Mouse (Mus musculus) natural killer cell, adult 2 months (primary cell): ENCODE measurements around the gene Gab1.
A peak's percentile ranks its signal among the peaks of the same experiment; 100 is the strongest.

Experiments used
- DNase-seq, 2 experiments: peaks; one replicate each; pipeline ENCODE4 v3.0.0; 2022; ENCODE audit warnings: low spot score in 2 of 2

The Gab1 gene

GRCm38 (mm10) chr8:80845284-80845683 is 35.0 kb downstream of the Gab1 start:
- DNase-seq, result no peak

GRCm38 (mm10) chr8:80843744-80844434 is 36.4 kb downstream of the Gab1 start:
- no peak for DNase-seq

- no peak for DNase-seq
Observed at GRCm38 (mm10) chr8:80842514-80842913, 37.8 kb downstream of the Gab1 start.

GRCm38 (mm10) chr8:80840090-80840489 is 40.2 kb downstream of the Gab1 start:
- DNase-seq, result no peak

- DNase-seq, result no peak
Observed at GRCm38 (mm10) chr8:80838199-80838598, 42.1 kb downstream of the Gab1 start.

DNA sequence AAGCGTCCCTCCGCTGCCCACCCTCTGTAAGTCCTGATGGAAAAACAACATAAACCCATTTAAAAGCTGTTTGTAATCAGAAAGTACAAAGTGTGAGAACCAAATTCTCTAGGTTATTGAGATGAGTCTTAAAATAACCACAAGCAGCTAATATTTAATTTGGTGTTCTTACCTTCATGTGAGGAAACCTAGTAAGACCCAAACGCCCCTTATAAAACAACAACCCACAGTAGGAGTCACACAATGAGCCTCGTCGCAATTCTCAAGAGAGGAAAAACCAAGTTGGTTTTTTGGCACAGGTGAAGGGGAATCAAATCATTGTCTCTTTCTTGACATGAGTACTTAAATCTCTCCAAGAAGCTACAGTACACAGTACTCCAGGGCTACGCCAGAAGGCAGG is 44.9 kb downstream of the Gab1 start:
- no peak for DNase-seq

DNA sequence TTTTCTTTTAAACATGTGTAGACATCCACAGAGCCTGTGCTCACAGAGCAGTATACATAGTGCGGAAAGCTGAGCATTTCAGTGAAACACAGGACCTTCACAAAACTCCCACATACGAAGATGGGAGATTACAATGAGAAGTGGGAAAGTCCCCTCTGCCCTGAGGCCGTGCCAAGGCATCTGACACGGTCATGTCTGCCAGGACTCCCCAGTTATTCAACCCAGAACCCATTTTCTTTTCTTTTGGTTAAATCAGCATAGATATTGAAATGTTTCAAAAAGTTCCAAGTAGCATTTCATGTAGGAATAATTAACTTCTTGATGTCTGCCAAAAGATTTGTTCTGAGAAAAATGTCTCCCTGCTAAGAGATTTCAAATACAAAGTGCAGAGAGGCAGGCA is 45.9 kb downstream of the Gab1 start:
- DNase-seq, result no peak

GRCm38 (mm10) chr8:80832534-80832933 is 47.8 kb downstream of the Gab1 start:
- no peak for DNase-seq

GRCm38 (mm10) chr8:80831876-80832524 is 48.3 kb downstream of the Gab1 start:
- DNase-seq, result no peak

- no peak for DNase-seq
Observed at GRCm38 (mm10) chr8:80830724-80831566, 49.4 kb downstream of the Gab1 start.

- DNase-seq, result no peak
Observed at GRCm38 (mm10) chr8:80830141-80830540, 50.2 kb downstream of the Gab1 start.

- no peak for DNase-seq
Observed at GRCm38 (mm10) chr8:80826996-80827395, 53.3 kb downstream of the Gab1 start.

DNA sequence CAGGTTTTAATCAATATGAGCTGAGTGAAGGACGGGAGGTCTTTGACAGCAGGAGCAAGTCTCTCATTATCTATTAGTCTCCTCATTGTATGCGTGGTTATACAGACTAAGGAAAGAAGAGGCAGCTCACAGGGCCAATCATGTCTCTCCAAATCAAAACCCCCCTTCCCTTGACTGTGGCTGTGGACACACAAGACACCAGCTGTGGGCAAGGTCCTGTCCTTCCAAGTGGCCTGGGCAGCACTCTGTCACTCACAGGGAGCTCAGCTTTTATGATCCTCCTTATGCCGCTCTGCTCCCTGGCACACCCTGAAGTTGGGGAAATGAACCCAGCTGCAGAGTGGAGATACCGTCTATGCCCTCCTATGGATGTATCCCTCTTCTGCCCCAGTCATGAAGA is 55.2 kb downstream of the Gab1 start:
- no peak for DNase-seq

- DNase-seq, result no peak
Observed at GRCm38 (mm10) chr8:80824426-80824825, 55.9 kb downstream of the Gab1 start.

GRCm38 (mm10) chr8:80823250-80823649 is 57.1 kb downstream of the Gab1 start:
- DNase-seq, result no peak

DNA sequence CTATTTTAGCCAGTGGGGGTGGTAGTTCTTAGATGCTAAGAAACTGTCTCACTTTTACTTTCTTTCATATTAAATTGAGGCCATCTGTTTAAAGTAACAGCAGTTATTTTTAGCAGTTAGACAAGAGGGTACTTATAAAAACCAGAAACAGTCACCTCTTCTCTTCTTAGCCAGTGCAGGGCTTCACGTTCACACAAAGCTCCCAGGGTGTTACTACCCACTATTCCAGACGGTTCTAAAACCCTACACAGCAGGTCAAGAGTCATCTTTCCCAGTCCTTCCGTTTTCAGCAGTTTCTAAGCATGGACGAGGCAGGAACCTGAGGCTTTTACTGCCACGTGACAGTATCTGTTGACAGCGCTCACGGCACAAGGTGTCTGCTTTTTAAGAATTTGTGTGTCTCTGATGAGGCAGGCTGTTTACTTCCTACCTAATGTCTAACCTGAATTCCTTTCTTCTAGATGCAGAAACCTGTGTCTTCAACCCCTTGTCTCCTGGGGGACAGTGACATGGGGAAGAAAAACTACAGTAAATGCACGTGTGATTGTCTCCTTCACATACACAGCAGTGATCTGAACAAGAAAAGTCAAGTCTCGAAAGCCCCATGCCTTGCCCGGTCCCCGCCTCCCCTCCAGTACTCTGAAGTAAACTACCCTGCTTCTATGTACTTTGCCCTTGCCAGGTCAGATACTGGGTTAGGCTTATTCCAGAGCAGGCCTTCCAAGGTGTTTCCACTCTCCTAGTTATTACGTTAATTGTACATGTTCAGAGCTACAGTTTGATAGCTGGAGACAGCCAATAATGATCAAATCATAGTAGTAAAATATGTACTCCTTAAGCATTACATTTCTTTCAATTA is 58.7 kb downstream of the Gab1 start:
- DNase-seq, result no peak

DNA sequence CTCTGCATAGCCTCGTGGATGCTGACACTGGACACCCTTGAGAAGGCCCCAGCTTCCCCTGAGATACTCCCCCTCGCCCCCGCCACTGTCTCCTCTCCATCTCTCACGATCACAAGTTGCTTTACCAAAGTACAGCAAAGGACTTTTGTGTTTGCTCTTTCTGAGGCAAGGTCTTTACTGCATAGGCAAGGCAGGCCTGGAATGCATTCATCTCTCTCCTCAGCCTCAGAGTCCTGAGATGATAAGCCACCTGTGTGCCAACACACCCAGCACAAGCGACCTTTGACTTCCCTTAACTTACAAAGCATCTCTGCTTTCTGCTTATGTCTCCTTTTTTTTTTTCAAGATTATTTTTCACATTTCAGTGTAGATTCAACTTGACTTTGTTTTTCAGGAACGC is 61.3 kb downstream of the Gab1 start:
- no peak for DNase-seq

- no peak for DNase-seq
Observed at GRCm38 (mm10) chr8:80817065-80817464, 63.3 kb downstream of the Gab1 start.

DNA sequence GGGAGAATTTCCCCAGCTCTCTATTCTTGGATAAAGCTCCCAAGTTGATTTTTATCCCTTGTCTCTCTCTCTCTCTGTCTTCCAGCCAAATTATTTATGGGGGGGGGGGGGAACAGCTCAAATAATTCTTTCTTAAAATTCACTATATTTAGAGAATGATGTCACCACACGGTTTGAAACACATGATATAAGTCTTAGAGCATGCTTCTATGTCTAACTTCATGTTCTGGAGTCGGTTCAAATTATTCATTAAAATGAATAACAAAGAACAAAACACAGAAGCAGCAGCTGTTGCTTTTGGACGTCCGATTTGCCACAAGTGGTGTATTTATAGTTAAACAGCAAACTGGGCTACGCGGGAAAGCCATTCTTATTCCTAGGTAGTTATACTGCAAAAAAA is 65.1 kb downstream of the Gab1 start:
- DNase-seq, result no peak

- DNase-seq, result peak in 1 of 2 experiments; percentile 3
Observed at GRCm38 (mm10) chr8:80814087-80814791, 66.1 kb downstream of the Gab1 start.

GRCm38 (mm10) chr8:80813439-80813838 is 66.9 kb downstream of the Gab1 start:
- DNase-seq, result no peak
